Mouse (Mus musculus): ENCODE data around the gene Limch1.

Gene Limch1

GRCm38 (mm10) chr5:66746761-66747160, 1.1 kb downstream of the Limch1 start:
- no peak for DNase-seq (ENCODE audit: low read depth, low spot score)

- no peak for DNase-seq (ENCODE audit: low read depth, low spot score)
Measured at GRCm38 (mm10) chr5:66747761-66748430, 2.3 kb downstream of the Limch1 start.

DNA sequence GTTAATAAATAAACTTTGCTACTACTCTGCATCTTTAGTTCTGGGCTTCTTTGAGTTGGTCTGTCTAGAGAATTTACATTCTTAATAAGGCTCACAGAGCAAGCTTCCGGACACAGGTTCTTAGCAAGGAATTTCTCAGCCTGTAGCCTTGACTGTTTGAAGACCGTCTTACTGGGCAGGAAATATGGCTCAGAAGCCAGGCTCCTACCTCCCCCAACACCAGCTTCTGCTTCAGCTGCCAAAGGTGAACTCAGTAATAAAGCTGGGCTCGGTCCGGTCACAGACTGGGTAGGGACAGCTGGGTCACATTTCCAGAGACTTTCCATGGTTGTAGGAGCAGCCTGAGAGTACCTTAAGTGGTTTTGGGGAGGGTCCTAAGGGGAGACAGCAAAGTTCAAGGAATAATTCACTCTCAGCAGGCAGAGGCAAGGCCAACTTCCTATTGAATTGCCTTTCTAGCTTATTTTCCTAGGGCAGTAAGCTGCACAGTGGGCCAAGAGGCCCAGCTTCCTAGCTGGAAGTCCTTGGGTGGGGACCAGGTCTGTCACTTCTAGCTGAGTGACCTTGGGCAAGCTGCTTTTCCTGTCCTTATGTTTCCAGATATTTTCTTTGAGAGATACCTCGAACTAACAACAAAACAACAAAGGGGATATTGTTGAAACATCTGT, 3.0 kb downstream of the Limch1 start:
- DNase-seq (ENCODE audit: low read depth, low spot score), result no peak

DNA sequence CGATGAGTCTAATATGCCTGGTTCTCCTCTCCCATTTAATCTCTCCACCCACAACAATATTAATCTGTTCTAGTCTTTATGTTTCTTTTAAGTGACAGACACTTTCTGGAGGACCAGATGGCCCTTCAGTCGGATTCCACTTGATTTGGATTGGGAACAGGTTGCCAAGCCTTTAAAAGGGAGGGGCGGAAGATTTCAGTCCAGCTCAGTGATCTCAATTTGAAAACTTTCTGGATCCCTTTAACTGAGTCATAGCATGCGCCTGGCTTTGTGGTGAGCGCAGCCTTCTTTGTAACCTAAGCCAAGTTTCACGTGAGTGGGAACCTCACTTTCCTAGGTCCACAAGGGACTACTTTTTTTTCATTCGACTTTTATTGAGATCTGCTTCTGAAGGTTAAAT, 5.0 kb downstream of the Limch1 start:
- DNase-seq (ENCODE audit: low read depth, low spot score), result no peak

DNA sequence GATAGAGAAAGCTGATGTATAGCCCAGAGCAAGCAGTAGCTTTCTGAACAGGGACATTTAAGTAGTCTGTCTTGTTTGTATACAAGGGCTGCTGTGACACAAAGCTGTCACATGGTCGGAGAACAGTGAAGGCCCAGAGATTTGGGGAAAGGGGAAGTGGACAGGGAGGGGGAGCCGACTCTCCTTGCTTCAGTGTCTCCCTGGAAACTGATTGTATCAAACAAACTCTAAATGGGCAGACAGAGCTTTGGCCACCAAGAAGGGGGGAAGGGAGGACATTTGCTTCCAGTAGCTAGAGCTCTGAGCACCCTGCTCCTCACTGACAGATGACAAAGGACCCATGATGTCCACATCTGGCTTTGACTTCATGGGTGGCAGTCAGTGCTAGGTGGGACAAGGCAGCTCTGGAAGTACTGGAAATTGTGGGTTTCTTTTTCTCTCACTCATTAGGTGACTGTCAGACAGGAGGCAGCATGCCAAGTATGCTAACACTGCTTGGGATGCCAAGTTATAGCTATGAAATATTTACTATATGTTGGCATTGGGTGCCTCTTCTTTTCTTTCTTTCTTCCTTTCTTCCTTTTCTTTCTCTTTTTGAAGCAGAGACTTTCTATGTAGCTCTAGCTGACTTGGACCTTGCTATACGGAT, 5.8 kb downstream of the Limch1 start:
- DNase-seq (ENCODE audit: low read depth, low spot score), result no peak

- no peak for DNase-seq (ENCODE audit: low read depth, low spot score)
Measured at GRCm38 (mm10) chr5:66753620-66754019, 8.0 kb downstream of the Limch1 start.

DNA sequence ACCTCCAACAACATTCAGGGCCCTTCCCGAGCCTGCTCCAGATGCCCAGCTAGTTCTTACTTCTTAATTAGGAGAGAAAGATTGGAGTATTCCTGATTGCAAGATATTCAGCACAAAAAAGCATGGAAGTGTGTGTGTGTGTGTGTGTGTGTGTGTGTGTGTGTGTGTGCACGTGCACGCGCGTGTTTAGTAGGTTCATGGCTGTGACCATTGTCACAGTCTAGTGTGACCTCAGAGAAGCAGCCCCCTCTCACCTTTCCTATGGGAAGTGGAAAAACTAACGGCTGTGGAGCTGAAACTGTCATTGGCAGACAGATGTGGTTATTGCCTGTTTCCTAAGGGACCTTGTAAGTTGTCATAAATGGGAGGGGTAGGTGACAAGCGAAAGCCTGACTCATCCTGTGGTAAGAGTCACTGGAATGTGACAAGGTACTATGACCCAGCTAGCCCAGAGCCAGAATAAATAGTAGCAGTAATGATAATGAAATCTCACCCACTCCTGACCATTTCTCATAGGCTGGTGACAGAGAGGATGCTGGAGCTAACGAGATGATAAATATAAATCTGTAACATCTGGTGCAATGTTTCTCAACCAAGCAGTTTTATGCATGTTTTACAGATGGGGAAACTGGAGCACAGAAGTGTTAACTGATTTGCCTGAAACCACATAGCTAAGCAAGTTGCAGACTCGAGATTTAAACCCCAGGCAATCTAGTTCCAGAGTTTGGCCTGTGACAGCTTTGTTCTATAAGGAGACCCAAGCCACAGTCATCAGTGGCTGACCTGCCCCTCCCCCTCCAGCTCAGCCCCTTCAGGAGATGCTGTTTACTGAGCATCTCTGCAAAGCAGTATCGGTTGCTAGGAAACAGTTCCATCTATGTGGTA, 11.4 kb downstream of the Limch1 start:
- no peak for DNase-seq (ENCODE audit: low read depth, low spot score)

GRCm38 (mm10) chr5:66757706-66758237, 12.1 kb downstream of the Limch1 start:
- no peak for DNase-seq (ENCODE audit: low read depth, low spot score)

GRCm38 (mm10) chr5:66759354-66759753, 13.7 kb downstream of the Limch1 start:
- DNase-seq (ENCODE audit: low read depth, low spot score), result no peak

DNA sequence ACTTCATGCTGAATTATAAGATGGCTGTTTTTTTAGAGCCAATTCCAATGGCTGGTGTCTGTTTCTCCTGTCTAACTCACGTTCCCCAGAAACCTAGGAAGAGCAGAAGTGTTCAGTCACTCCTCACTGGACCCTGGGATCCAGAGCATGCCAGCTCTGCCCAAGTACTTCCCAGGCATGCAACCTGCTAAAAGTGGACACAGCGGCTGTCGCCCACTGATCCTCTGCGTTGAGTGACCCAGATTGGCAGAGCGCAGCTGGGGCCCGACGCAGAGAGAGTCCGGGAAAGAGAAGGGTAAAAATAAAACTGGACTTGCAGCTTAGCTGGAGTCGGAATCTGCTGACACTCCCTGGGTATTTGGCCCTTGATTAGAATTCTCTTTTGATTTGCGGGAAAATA, 15.1 kb downstream of the Limch1 start:
- DNase-seq (ENCODE audit: low read depth, low spot score), result no peak

DNA sequence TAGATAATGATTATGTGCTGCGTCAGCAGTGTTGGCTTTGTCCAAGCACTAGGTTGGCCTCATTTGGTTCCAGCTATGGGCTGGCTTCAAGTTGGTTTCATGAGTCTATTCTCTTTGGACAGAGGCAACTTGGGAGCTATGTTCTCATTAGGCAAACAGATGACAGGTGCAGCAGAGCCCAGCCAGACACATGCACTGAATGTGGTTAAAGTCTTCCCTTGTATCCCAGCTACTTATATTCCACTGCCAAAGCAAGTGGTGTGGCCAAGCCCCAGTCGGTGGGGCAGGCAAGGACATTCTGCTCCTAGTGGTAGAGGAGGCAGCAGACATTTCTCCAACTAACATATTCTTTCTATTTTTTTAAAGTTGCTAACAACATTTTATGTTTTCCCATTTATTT, 16.4 kb downstream of the Limch1 start:
- DNase-seq (ENCODE audit: low read depth, low spot score), result no peak

DNA sequence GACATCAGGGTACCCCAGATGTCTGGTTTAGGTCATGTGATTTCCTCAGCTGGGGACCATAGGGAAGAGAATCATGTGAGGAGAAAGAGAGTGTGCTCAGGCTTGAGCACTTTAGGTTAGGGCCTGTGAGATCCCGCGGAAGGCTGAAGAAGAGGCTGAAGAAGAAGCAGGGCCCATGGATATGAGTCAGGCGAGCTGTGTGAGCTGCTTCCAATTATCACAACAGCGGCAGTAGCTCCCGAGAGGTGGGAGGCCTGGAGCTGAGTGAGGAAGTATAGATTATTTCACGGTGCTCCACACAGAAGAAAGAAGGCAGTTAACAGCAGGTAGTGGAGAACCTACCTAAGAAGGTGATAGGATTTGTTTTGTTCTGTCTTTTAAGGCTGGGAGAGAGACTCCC, 18.5 kb downstream of the Limch1 start:
- no peak for DNase-seq (ENCODE audit: low read depth, low spot score)

GRCm38 (mm10) chr5:66765911-66766310, 20.3 kb downstream of the Limch1 start:
- peak; percentile 18 for DNase-seq (ENCODE audit: low read depth, low spot score)

- no peak for DNase-seq (ENCODE audit: low read depth, low spot score)
Measured at GRCm38 (mm10) chr5:66768034-66768433, 22.4 kb downstream of the Limch1 start.

GRCm38 (mm10) chr5:66769070-66769469, 23.4 kb downstream of the Limch1 start:
- DNase-seq (ENCODE audit: low read depth, low spot score), result no peak

DNA sequence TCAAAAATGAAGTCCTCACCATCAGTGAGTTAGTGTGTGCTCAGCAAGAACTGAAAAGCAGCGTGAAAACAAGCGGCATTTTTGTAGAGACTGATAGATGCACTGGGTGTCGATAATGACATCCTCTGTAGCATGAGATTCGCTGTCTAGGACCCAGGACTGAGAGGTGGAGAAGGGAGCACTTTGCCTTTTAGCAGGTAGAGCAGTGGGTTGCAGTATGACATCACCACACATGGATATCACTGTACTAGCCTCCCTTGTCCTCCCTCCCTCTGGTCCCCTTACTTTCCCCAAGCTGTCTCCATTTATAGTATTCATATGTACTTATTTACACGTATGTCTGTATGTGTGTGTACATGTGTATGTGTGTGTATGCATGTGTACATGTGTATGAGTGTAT, 23.9 kb downstream of the Limch1 start:
- DNase-seq (ENCODE audit: low read depth, low spot score), result no peak

GRCm38 (mm10) chr5:66777999-66778710, 32.5 kb downstream of the Limch1 start:
- no peak for DNase-seq (ENCODE audit: low read depth, low spot score)

DNA sequence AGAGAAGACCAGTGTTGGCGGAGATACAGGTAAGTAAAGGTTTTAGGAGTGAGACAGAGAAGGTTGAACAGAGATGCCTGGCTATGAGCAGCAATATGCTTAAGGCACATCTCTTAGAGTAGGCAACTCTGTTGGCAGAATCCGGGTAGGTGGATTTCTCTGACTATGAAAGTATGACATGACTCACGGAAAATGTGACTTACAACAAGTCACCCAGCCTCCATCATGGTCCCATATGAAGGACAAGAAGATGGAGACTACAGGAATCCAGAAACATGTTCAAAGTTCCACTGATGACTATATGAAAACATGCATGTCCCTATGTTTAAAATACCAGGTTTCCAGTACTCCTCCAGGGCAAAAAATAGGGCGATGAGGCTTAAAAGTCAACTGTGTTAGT, 34.7 kb downstream of the Limch1 start:
- no peak for DNase-seq (ENCODE audit: low read depth, low spot score)

GRCm38 (mm10) chr5:66781507-66781906, 35.9 kb downstream of the Limch1 start:
- no peak for DNase-seq (ENCODE audit: low read depth, low spot score)

GRCm38 (mm10) chr5:66782851-66783250, 37.2 kb downstream of the Limch1 start:
- DNase-seq (ENCODE audit: low read depth, low spot score), result no peak

All from ES-CJ7 (cell line).